Mouse (Mus musculus) stomach, embryonic 16.5 days (tissue): ENCODE results near the gene Atp23. TPM values are rescaled to one million over a fixed set of nuclear protein-coding genes. Genes with fewer than 3 reads are reported as not detected.

ENCODE experiments used
- ATAC-seq: fragments of 200-750 bp; cut with Nextera tagmentation; 2 replicates; pipeline ENCODE4 v1.8.0; 2017; ENCODE audit warnings: moderate number of reproducible peaks, moderate TSS enrichment; ENCODE audit not compliant: insufficient read depth, low FRiP score
- H3K27ac ChIP-seq: fragments of 300-500 bp; sonication (generic); 2 replicates; pipeline ENCODE4 v1.5.1; 2014; ENCODE audit warnings: low read length
- H3K27me3 ChIP-seq: fragments of 300-500 bp; sonication (generic); 2 replicates; pipeline ENCODE4 v1.6.1; 2014; ENCODE audit warnings: low read length, control low read depth, mixed read lengths; ENCODE audit not compliant: control insufficient read depth, insufficient read depth
- H3K36me3 ChIP-seq: fragments of 300-500 bp; sonication (generic); 2 replicates; pipeline ENCODE4 v1.6.1; 2014; ENCODE audit warnings: low read length; ENCODE audit not compliant: control insufficient read depth, insufficient read depth
- H3K4me1 ChIP-seq: fragments of 300-500 bp; sonication (generic); 2 replicates; pipeline ENCODE4 v1.6.1; 2014; ENCODE audit warnings: low read length, control low read depth, mixed read lengths; ENCODE audit not compliant: control insufficient read depth, insufficient read depth
- H3K4me2 ChIP-seq: fragments of 300-500 bp; sonication (generic); 2 replicates; pipeline ENCODE4 v1.6.1; 2014; ENCODE audit warnings: low read depth, low read length, mixed read lengths
- H3K4me3 ChIP-seq: fragments of 300-500 bp; sonication (generic); replicated peaks from 2 replicates; pipeline ENCODE4 v1.5.1; 2014; ENCODE audit warnings: mild to moderate bottlenecking, low read length
- H3K9ac ChIP-seq: fragments of 300-500 bp; sonication (generic); 2 replicates; pipeline ENCODE4 v1.6.1; 2014; ENCODE audit warnings: low read length
- H3K9me3 ChIP-seq: fragments of 300-500 bp; sonication (generic); replicated peaks from 2 replicates; pipeline ENCODE4 v1.6.1; 2016; ENCODE audit warnings: low read length, control low read depth; ENCODE audit not compliant: control insufficient read depth
- WGBS: fragments of 180-500 bp; shearing (Covaris S2); extraction: QIAGEN DNeasy Blood & Tissue Kit; methylation state at CpG from one replicate; pipeline ENCODE4 v1.1.7; 2014; 5-methylcytosine and 5-hydroxymethylcytosine counted together
- polyA plus RNA-seq: library from polyadenylated mRNA; unstranded; fragments of >200 nt; fragmentation: Nextera tagmentation; extraction: Ambion mirVana; gene quantifications from 2 replicates; pipeline ENCODE4 v1.2.1, GENCODE M21; 2015

The Atp23 gene
- polyA plus RNA-seq, 1 experiment from 2014 or later = 12.0 TPM

DNA sequence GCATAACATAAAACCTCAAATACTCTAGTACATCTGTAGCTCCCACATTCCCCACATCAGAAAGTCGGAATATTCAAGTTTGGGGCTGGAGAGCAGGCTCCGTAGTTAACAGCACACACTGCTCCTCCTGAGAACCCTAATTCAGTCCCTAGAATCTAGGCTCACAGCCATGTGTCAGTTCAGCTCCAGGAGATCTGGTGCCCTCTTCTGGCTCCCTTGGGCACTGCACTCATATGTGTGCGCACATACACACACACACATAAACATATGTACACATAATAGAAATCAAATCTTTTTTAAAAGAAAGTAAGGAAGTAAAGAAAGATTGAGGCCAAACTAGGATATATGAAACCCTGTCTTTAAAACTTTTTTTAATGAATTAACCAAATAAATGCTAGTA, 19.1 kb upstream of the Atp23 start:
- no peaks in the 10 kb centered on the region for H3K36me3 ChIP-seq
- no peak overlapping the region for H3K27ac ChIP-seq
- ATAC-seq = no peak
- no peak overlapping the region for H3K4me2 ChIP-seq
- no peaks in the 10 kb centered on the region for H3K27me3 ChIP-seq
- no peak overlapping the region for H3K4me3 ChIP-seq
- H3K9me3 ChIP-seq = 0 out of 2 replicates have a peak, but pooled peaks cover 8% of the 10 kb centered on the region
- H3K9ac ChIP-seq = no peak overlapping the region
- no peaks in the 10 kb centered on the region for H3K4me1 ChIP-seq
- 97% methylated on average over 3 of the region's 3 CpGs for WGBS

DNA sequence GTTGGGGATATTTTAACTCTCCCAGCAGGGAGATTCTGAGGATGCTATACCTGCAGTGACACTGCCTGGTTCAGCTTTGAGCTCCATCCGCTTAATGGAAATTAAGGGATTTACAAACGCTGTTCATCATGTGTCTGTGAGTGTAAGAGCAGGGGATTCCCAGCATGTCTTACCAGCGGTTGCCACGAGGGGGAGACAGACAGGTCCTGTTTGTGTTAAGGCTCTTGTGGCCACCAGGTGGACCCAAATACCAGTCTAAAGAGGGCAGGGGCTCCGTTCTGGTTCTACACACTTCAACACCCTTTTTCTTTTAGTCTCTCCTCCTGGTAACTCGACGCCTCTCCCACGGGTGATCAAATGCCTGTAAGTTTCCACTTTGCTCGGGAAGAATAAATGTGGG, 17.9 kb upstream of the Atp23 start:
- no peak overlapping the region for H3K27ac ChIP-seq
- no peak overlapping the region for H3K4me3 ChIP-seq
- H3K4me1 ChIP-seq = no peaks in the 10 kb centered on the region
- 1% methylated on average over 9 of the region's 9 CpGs for whole genome bisulfite sequencing
- 0 out of 2 replicates have a peak, but pooled peaks cover 8% of the 10 kb centered on the region for H3K9me3 ChIP-seq
- peak; percentile 79; the same call in 1 of the 2 replicates for ATAC-seq
- H3K27me3 ChIP-seq = no peaks in the 10 kb centered on the region
- no peak overlapping the region for H3K9ac ChIP-seq
- H3K36me3 ChIP-seq = no peaks in the 10 kb centered on the region
- no peak overlapping the region for H3K4me2 ChIP-seq

DNA sequence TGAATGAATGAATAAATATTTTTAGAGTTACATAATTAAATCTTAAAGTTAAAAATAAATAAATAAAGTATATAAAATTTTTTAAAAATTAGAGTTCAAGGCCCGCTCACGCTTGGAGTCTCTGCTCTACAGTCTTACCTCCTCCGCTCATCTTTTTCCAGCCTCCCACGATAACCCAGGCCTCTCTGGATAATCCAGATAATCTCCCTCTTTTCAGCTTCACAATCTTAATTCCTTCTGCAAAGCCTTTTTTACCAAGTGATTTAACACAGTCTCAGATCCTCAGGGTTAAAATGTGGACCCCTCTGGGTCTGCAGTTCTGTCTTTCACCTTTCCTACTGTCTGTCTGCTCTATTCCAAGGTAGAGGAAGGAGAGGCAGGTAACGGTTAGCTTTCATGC, 13.1 kb upstream of the Atp23 start:
- no peak overlapping the region for H3K4me3 ChIP-seq
- H3K4me1 ChIP-seq = no peaks in the 10 kb centered on the region
- H3K9me3 ChIP-seq = no peaks in the 10 kb centered on the region
- no peak overlapping the region for H3K4me2 ChIP-seq
- no peaks in the 10 kb centered on the region for H3K27me3 ChIP-seq
- ATAC-seq = no peak
- no peak overlapping the region for H3K27ac ChIP-seq
- no peak overlapping the region for H3K9ac ChIP-seq
- H3K36me3 ChIP-seq = no peaks in the 10 kb centered on the region
- WGBS = 93% methylated on average over 5 of the region's 5 CpGs

- H3K9ac ChIP-seq = no peak overlapping the region
- no peak for ATAC-seq
- no peak overlapping the region for H3K27ac ChIP-seq
- no peaks in the 10 kb centered on the region for H3K4me1 ChIP-seq
- H3K9me3 ChIP-seq = no peaks in the 10 kb centered on the region
- H3K4me3 ChIP-seq = no peak overlapping the region
- H3K36me3 ChIP-seq = no peaks in the 10 kb centered on the region
- H3K27me3 ChIP-seq = no peaks in the 10 kb centered on the region
- H3K4me2 ChIP-seq = no peak overlapping the region
- 82% methylated on average over 1 of the region's 1 CpGs for WGBS
Observed at GRCm38 (mm10) chr10:126911479-126911878, 10.3 kb upstream of the Atp23 start.

- Histone ChIP-seq H3K9me3 (no peaks in the 10 kb centered on the region), H3K27me3 (no peaks in the 10 kb centered on the region), H3K4me3 (no peak overlapping the region), H3K27ac (no peak overlapping the region), H3K36me3 (no peaks in the 10 kb centered on the region), H3K4me1 (no peaks in the 10 kb centered on the region), H3K4me2 (no peak overlapping the region), H3K9ac (no peak overlapping the region)
- 95% methylated on average over 5 of the region's 5 CpGs for WGBS
- ATAC-seq = no peak
Observed at GRCm38 (mm10) chr10:126906811-126907210, 5.7 kb upstream of the Atp23 start.

DNA sequence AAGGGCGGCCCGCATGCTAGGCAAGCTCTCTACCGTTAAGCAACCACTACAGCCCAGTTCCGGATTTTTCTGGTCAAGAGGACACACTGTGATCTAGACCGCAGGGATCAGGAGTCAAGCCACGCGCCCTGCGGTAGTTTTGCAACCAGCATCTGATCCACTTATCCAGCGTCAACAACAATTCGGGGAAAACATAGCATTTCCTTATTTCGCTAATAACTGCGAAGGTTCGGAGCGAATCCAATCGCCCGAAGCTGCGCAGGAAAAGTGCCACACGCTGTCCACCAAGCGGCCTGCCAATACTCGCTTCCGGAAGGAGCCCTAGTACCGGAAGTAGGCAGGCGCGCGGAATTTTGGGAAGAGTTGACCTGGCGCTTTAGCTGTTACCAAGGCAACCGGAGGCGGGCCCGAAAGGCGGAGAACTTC, 4.5 kb upstream of the Atp23 start:
- peaks cover 4% of the 10 kb centered on the region for H3K4me1 ChIP-seq

DNA sequence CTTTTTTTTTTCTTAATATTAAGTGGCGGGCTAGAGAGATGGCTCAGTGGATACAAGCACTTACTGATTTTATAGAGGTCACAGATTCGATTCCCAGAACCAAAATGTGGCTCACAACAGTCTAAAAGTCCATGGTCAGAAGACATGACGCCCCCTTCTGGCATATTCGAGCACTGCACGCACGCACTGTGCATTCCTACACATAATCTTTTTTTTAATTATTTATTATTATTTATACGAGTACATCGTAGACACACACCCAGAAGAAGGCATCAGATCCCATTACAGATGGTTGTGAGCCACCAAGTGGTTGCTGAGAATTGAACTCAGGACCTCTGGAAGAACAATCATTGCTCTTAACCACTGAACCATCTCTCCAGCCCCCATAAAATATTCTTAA, 3.9 kb upstream of the Atp23 start:
- 68% methylated on average over 8 of the region's 8 CpGs for WGBS

More for the DNA sequence above, 4.5 kb upstream of the Atp23 start:
- no peaks in the 10 kb centered on the region for H3K27me3 ChIP-seq
- no peaks in the 10 kb centered on the region for H3K9me3 ChIP-seq
- peak overlapping the region; percentile 51 for H3K4me3 ChIP-seq
- ATAC-seq = peak; percentile 82
- H3K36me3 ChIP-seq = no peaks in the 10 kb centered on the region
- H3K9ac ChIP-seq = peak overlapping the region; percentile 69
- peak overlapping the region; percentile 81 for H3K27ac ChIP-seq
- 1% methylated on average over 30 of the region's 30 CpGs for WGBS
- peak overlapping the region; percentile 64 for H3K4me2 ChIP-seq

DNA sequence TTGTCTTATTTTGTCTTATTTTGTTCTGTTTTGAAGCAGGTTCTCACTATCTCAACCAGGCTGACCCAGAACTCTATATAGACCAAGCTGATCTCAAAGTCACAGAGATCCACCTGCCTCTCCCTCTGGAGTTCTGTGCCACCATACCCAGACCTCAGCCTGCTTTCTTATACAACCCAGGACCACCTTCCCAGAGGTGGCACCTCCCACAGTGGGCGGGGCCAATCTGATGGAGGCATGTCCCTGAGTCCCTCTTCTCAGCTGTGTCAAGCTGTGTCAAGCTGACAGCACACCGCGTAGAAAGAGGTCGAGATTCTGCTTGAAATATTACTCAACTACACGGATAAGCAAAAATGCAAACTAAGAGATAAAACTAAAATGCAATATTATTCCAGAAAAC, 3.1 kb upstream of the Atp23 start:
- H3K9ac ChIP-seq = no peak overlapping the region
- no peak overlapping the region for H3K27ac ChIP-seq
- WGBS = 39% methylated on average over 5 of the region's 5 CpGs
- H3K4me2 ChIP-seq = no peak overlapping the region
- no peaks in the 10 kb centered on the region for H3K9me3 ChIP-seq
- no peaks in the 10 kb centered on the region for H3K36me3 ChIP-seq
- H3K27me3 ChIP-seq = no peaks in the 10 kb centered on the region
- no peak for ATAC-seq
- H3K4me1 ChIP-seq = peaks cover 4% of the 10 kb centered on the region
- no peak overlapping the region for H3K4me3 ChIP-seq

More for the DNA sequence above, 3.9 kb upstream of the Atp23 start:
- Histone ChIP-seq H3K27me3 (no peaks in the 10 kb centered on the region), H3K4me2 (peak overlapping the region; percentile 64), H3K9me3 (no peaks in the 10 kb centered on the region), H3K4me3 (peak overlapping the region; percentile 51), H3K27ac (no peak overlapping the region; the same call in 1 of the 2 replicates), H3K4me1 (peaks cover 4% of the 10 kb centered on the region), H3K9ac (peak overlapping the region; percentile 69; the same call in 1 of the 2 replicates), H3K36me3 (no peaks in the 10 kb centered on the region)
- ATAC-seq = no peak

DNA sequence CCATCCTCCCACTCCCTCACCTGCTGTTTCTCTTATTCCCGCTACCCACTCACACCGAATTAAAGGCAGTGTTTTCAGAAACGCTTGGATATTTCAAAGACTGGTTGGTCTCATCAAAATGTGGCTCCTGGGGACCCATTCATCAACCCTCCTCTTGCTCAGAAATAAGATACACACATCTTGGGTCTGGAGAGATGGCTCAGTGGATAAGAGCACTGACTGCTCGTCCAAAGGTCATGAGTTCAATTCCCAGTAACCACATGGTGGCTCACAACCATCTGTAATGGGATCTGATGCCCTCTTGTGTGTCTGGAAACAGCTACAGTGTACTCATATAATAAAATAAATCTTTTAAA, 311 bp upstream of the Atp23 start:
- Histone ChIP-seq H3K27me3 (no peaks in the 10 kb centered on the region), H3K4me1 (peaks cover 4% of the 10 kb centered on the region), H3K4me2 (peak overlapping the region; percentile 98), H3K36me3 (no peaks in the 10 kb centered on the region; the same call in 1 of the 2 replicates), H3K9ac (peak overlapping the region; percentile 88), H3K9me3 (no peaks in the 10 kb centered on the region), H3K4me3 (peak overlapping the region; percentile 82), H3K27ac (no peak overlapping the region)
- ATAC-seq = no peak
- WGBS = 0% methylated on average over 4 of the region's 4 CpGs

GRCm38 (mm10) chr10:126895891-126896290, 5.3 kb downstream of the Atp23 start:
- H3K4me2 ChIP-seq = no peak overlapping the region
- no peak overlapping the region for H3K9ac ChIP-seq
- 54% methylated on average over 6 of the region's 6 CpGs for WGBS
- H3K27me3 ChIP-seq = no peaks in the 10 kb centered on the region
- peaks cover 6% of the 10 kb centered on the region for H3K36me3 ChIP-seq
- H3K9me3 ChIP-seq = no peaks in the 10 kb centered on the region
- ATAC-seq = no peak
- no peak overlapping the region for H3K4me3 ChIP-seq
- H3K27ac ChIP-seq = no peak overlapping the region
- no peaks in the 10 kb centered on the region; the same call in 1 of the 2 replicates for H3K4me1 ChIP-seq
